Mouse (Mus musculus): ENCODE measurements around the gene Ikzf3.

DNA sequence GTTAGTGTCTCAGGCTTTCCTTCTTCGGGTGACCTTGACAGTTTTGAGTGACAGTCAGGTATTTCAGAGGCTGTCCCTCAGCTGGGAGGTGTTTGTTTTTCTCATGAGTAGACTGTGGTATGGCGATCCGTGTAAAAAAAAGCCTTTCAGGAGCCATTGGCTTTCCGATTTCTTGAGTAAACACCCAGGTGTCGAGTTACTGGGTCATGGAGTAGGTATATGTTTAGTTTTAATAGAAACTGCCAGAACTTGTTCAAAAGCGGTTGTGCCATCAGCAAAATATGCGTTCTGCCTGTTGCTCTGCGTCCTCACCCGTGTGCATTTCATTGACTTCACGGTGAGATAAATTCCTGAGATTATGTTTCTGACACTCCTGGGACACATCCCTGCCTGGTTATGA, 25.4 kb downstream of the Ikzf3 start:
- no peak for TF ChIP-seq CTCF (IDR thresholded peaks at IDR 0.05; ENCODE audit: low read depth)
- TF ChIP-seq EP300 (IDR thresholded peaks at IDR 0.05; ENCODE audit: low read depth), result no peak
